Mouse (Mus musculus) C2C12 (cell line): ENCODE measurements around the gene Nans.

Experiments
- CEBPB ChIP-seq: IDR thresholded peaks from one replicate; pipeline ENCODE4 v1.6.1; 2011; ENCODE audit warnings: low read depth, mild to moderate bottlenecking, control low read depth, moderate library complexity
- CTCF ChIP-seq: IDR thresholded peaks from one replicate; pipeline ENCODE4 v1.5.1; 2011; ENCODE audit not compliant: control insufficient read depth, insufficient read depth, insufficient read length
- MYOD1 ChIP-seq: IDR thresholded peaks from one replicate; pipeline ENCODE4 v1.6.1; 2011; ENCODE audit warnings: low read depth; ENCODE audit not compliant: control insufficient read depth, insufficient read length
- MYOG ChIP-seq: IDR thresholded peaks from one replicate; pipeline ENCODE4 v1.6.1; 2011; ENCODE audit not compliant: control insufficient read depth, insufficient read length; ENCODE audit errors: extremely low read depth
- USF1 ChIP-seq: IDR thresholded peaks from one replicate; pipeline ENCODE4 v1.6.1; 2011; ENCODE audit warnings: low read depth, mild to moderate bottlenecking, control low read depth, moderate library complexity

DNA sequence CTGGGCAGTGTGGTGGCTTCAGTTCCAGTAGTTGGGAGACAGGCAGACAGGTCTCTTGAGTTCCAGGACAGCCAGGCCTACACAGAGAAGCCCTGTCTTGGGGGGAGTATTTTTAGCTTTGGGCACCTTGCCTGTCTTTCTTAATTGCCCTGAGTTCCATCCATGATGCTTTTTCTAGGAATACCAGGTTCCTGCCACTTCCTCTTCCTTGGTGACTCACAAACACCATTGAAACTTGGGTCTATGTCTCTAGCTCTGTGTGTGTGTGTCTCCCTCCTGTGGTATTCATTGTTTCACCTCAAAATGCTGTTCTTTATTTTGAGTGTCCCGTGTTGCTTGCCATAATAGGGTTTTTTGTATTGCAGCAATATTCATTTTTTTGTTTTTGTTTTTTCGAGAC, 30.6 kb upstream of the Nans start:
- no peak for TF ChIP-seq CTCF
- TF ChIP-seq MYOD1 = no peak
- TF ChIP-seq USF1 = no peak
- TF ChIP-seq CEBPB = no peak
- no peak for TF ChIP-seq MYOG
